Mouse (Mus musculus): ENCODE data around the gene Gstm2.
"Not testable (repeated sequence)": the region's sequence is repeated elsewhere in the genome, so short reads cannot be mapped to it uniquely, and the experiment has no call there.

Gene Gstm2

GRCm38 (mm10) chr3:107986041-107986562 is at the start of gene Gstm2:
Gstm2 (minus strand) TSS chr3:107986453.
- peak; percentile 46 for DNase-seq (ENCODE audit: low spot score)

- DNase-seq (ENCODE audit: low spot score) = no peak
These were observed 46.9 kb upstream of the Gstm2 start for GRCm38 (mm10) chr3:108033156-108033555.

- DNase-seq (ENCODE audit: low spot score) = no peak
These were observed 45.9 kb upstream of the Gstm2 start for GRCm38 (mm10) chr3:108032113-108032512.

GRCm38 (mm10) chr3:108028641-108029365 is 42.5 kb upstream of the Gstm2 start:
- no peak for DNase-seq (ENCODE audit: low spot score)

GRCm38 (mm10) chr3:108026597-108026996 is 40.3 kb upstream of the Gstm2 start:
- DNase-seq (ENCODE audit: low spot score) = no peak

- DNase-seq (ENCODE audit: low spot score) = peak; percentile 80
These were observed 39.8 kb upstream of the Gstm2 start for GRCm38 (mm10) chr3:108026049-108026448.

GRCm38 (mm10) chr3:108025318-108025717 is 39.1 kb upstream of the Gstm2 start:
- peak; percentile 80 for DNase-seq (ENCODE audit: low spot score)

GRCm38 (mm10) chr3:108022650-108023049 is 36.4 kb upstream of the Gstm2 start:
- DNase-seq (ENCODE audit: low spot score) = no peak

- DNase-seq (ENCODE audit: low spot score) = not testable (repeated sequence)
These were observed 34.2 kb upstream of the Gstm2 start for GRCm38 (mm10) chr3:108020351-108021022.

- not testable (repeated sequence) for DNase-seq (ENCODE audit: low spot score)
These were observed 33.0 kb upstream of the Gstm2 start for GRCm38 (mm10) chr3:108019226-108019625.

GRCm38 (mm10) chr3:108018190-108018820 is 32.1 kb upstream of the Gstm2 start:
- DNase-seq (ENCODE audit: low spot score) = peak; percentile 23

GRCm38 (mm10) chr3:108017473-108018189 is 31.4 kb upstream of the Gstm2 start, which contains the start of gene Gstm1:
Gstm1 (minus strand) TSS chr3:108017973.
- DNase-seq (ENCODE audit: low spot score) = peak; percentile 97

GRCm38 (mm10) chr3:108016468-108016867 is 30.2 kb upstream of the Gstm2 start:
- not testable (repeated sequence) for DNase-seq (ENCODE audit: low spot score)

GRCm38 (mm10) chr3:108014974-108015346 is 28.7 kb upstream of the Gstm2 start:
- no peak for DNase-seq (ENCODE audit: low spot score)

GRCm38 (mm10) chr3:108014098-108014973 is 28.1 kb upstream of the Gstm2 start:
- no peak for DNase-seq (ENCODE audit: low spot score)

GRCm38 (mm10) chr3:108013331-108013871 is 27.1 kb upstream of the Gstm2 start:
- DNase-seq (ENCODE audit: low spot score) = peak; percentile 33

- no peak for DNase-seq (ENCODE audit: low spot score)
These were observed 25.3 kb upstream of the Gstm2 start for GRCm38 (mm10) chr3:108011558-108011957.

GRCm38 (mm10) chr3:108010286-108010685 is 24.0 kb upstream of the Gstm2 start:
- DNase-seq (ENCODE audit: low spot score) = no peak

- DNase-seq (ENCODE audit: low spot score) = no peak
These were observed 15.8 kb upstream of the Gstm2 start for GRCm38 (mm10) chr3:108002021-108002420.

- DNase-seq (ENCODE audit: low spot score) = no peak
These were observed 13.2 kb upstream of the Gstm2 start for GRCm38 (mm10) chr3:107999491-107999890.

- DNase-seq (ENCODE audit: low spot score) = no peak
These were observed 12.3 kb upstream of the Gstm2 start for GRCm38 (mm10) chr3:107998591-107998990.
